Mouse (Mus musculus) forebrain, embryonic 14.5 days (tissue): Measurements from ENCODE around the gene Psmb1. TPM values are rescaled to one million over a fixed set of nuclear protein-coding genes. Genes with fewer than 3 reads are reported as not detected.

Source experiments
- ATAC-seq: fragments of 200-750 bp; cut with Nextera tagmentation; 2 replicates; pipeline ENCODE4 v1.8.0; 2017; ENCODE audit warnings: mild to moderate bottlenecking, moderate library complexity
- DNase-seq: peaks from one replicate; pipeline ENCODE4 v3.0.0-alpha.2; 2015; ENCODE audit warnings: low spot score
- H3K27ac ChIP-seq: fragments of 300-500 bp; sonication (generic); 2 replicates; pipeline ENCODE4 v1.5.1; 2014; ENCODE audit warnings: low read depth, mild to moderate bottlenecking, control low read depth, low read length, moderate library complexity
- H3K27me3 ChIP-seq: fragments of 300-500 bp; sonication (generic); replicated peaks from 2 replicates; pipeline ENCODE4 v1.6.1; 2014; ENCODE audit warnings: low read length, control low read depth, mixed read lengths; ENCODE audit not compliant: control insufficient read depth, insufficient read depth
- H3K36me3 ChIP-seq: fragments of 300-500 bp; sonication (generic); 2 replicates; pipeline ENCODE4 v1.6.1; 2014; ENCODE audit warnings: low read length, control low read depth; ENCODE audit not compliant: control insufficient read depth, insufficient read depth
- H3K4me1 ChIP-seq: fragments of 300-500 bp; sonication (generic); 2 replicates; pipeline ENCODE4 v1.6.1; 2014; ENCODE audit warnings: antibody characterized with exemption, low read length, control low read depth; ENCODE audit not compliant: control insufficient read depth, insufficient read depth
- H3K4me2 ChIP-seq: fragments of 300-500 bp; sonication (generic); 2 replicates; pipeline ENCODE4 v1.6.1; 2014; ENCODE audit warnings: mild to moderate bottlenecking, control low read depth, low read length
- H3K4me3 ChIP-seq: fragments of 300-500 bp; sonication (generic); 2 replicates; pipeline ENCODE4 v1.5.1; 2014; ENCODE audit warnings: low read depth, low read length, control low read depth
- H3K9ac ChIP-seq: fragments of 300-500 bp; sonication (generic); 2 replicates; pipeline ENCODE4 v1.6.1; 2014; ENCODE audit warnings: mild to moderate bottlenecking, low read length, control low read depth, moderate library complexity
- H3K9me3 ChIP-seq: fragments of 300-500 bp; sonication (generic); replicated peaks from 2 replicates; pipeline ENCODE4 v1.6.1; 2016; ENCODE audit warnings: low read length, control low read depth, mixed read lengths; ENCODE audit not compliant: control insufficient read depth
- WGBS: fragments of 180-500 bp; shearing (Covaris S2); extraction: QIAGEN DNeasy Blood & Tissue Kit; methylation state at CpG from one replicate; pipeline ENCODE4 v1.1.7; 2014; 5-methylcytosine and 5-hydroxymethylcytosine counted together
- polyA plus RNA-seq: library from polyadenylated mRNA; unstranded; fragments of >200 nt; fragmentation: Nextera tagmentation; extraction: Ambion mirVana; gene quantifications from 2 replicates; pipeline ENCODE4 v1.2.1, GENCODE M21; 2014

Gene Psmb1
- polyA plus RNA-seq, 1 experiment from 2014 or later = 324 TPM

DNA sequence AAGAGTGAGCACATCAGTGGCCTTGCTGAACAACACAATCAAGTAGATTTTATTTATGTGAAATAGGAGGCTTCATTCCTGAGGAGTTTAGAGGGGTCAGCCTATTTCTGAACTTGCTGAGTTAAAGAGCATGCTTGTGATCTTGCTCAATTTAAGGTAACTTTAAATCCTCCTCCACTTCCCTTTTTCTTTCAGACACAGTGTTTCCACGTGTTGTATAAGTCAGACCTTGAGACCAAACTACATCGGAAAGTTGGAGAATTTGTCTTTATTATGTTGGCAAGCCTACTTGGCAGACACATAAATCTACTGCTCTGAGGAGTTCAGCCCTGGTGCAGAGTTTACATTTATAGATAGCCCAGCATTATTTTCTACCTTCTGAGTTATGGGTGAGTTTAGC lies 29.3 kb upstream of the Psmb1 start:
- WGBS = 77% methylated on average over 2 of the region's 2 CpGs
- no peak for ATAC-seq

DNA sequence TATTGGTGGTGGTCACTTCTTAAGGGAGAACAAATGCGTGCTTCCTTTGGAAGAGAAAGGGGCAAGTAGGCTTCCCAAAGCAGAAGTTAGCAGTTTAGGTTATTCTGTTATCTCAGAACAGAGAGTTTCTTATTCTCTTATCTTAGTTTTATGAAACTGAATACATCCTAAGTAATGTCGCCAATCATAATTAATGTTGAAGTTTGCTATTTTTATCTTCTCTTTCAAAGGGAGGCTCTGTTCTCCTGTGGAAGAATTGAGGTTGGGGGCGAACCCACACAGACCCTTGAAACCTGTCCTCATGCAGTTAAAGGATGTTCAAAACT lies 28.2 kb upstream of the Psmb1 start:
- peak overlapping the region; percentile 82 for H3K4me3 ChIP-seq
- WGBS = 61% methylated on average over 3 of the region's 3 CpGs
- H3K4me1 ChIP-seq = peaks cover 5% of the 10 kb centered on the region; the same call in 1 of the 2 replicates
- peaks cover 21% of the 10 kb centered on the region for H3K36me3 ChIP-seq
- H3K27ac ChIP-seq = no peak overlapping the region
- H3K9ac ChIP-seq = peak overlapping the region; percentile 87
- H3K9me3 ChIP-seq = no peaks in the 10 kb centered on the region
- no peak for DNase-seq
- H3K27me3 ChIP-seq = no peaks in the 10 kb centered on the region
- H3K4me2 ChIP-seq = peak overlapping the region; percentile 74
- ATAC-seq = no peak

More for the DNA sequence above, 29.3 kb upstream of the Psmb1 start:
- H3K9ac ChIP-seq = no peak overlapping the region
- DNase-seq = no peak
- no peak overlapping the region for H3K27ac ChIP-seq
- no peaks in the 10 kb centered on the region for H3K27me3 ChIP-seq
- peaks cover 5% of the 10 kb centered on the region; the same call in 1 of the 2 replicates for H3K4me1 ChIP-seq
- no peak overlapping the region for H3K4me2 ChIP-seq
- H3K9me3 ChIP-seq = no peaks in the 10 kb centered on the region
- H3K36me3 ChIP-seq = peaks cover 14% of the 10 kb centered on the region
- no peak overlapping the region for H3K4me3 ChIP-seq

DNA sequence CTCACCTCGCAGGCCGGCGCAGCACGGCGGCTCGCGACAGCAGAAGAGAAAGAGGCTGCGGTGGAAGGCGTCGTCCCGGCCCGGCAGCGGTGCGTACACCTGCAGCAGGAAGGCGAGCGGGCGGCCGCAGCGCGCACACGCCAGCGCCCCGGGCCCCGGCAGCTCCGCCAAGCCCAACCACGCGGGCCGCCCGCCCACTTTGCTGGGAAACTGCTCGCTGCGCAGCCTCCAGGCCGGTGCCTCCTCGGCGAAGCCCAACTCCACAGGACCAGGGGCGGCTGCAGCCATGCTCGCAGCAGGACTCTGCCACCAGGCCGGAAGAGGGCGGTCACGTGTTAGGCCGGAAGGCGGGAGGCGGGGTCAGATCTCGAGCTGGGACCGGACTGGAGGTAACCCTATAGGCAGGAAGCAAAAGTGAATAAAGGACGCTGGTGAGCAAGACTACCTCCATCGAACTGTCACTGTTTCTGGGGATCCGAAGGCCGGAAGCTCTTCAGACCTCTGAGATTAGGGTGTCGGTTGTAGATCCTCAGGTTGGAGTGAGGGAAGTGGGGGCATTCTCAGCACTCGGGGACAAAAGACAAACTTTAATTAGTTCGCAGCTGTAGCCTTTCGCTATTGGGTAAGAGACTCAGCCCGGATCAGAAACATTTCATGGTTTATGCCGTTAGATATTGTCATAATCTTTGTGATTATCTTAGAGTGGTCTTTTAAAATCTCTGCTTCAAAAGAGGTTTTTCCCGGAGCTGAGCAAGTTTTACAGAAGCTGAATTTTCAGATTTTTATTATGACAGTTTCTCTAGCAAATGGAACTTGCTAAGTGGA lies 27.6 kb upstream of the Psmb1 start, which contains the start of gene Pdcd2:
TSS of gene Pdcd2 (minus strand) at position 316 of the 825 bp plus-strand sequence.
- 1% methylated on average over 55 of the region's 55 CpGs for whole genome bisulfite sequencing
- DNase-seq = peak; percentile 93

DNA sequence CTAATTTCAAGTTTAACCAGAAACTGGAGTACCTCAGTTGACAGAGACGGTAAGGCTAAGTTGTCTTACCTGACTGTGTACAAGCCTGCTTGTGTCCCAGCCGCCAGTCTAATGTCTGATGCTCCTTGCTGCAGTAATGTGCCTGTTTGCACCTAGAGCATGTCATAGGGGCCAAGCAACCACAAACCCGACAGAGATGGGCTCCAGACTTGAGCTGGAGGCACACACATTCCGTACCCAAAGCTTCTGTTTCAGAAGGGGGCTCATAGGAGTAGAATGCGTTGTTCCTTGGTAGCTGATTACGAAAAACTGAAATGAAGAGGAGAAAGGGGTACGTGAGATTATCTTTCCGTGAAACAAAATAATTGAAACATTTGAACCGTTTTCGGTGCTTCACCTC lies 26.8 kb upstream of the Psmb1 start:
- DNase-seq (no peak), ATAC-seq (no peak)
- peak overlapping the region; percentile 87 for H3K9ac ChIP-seq
- peaks cover 35% of the 10 kb centered on the region for H3K36me3 ChIP-seq
- peak overlapping the region; percentile 82 for H3K4me3 ChIP-seq
- no peaks in the 10 kb centered on the region for H3K27me3 ChIP-seq
- peak overlapping the region; percentile 74 for H3K4me2 ChIP-seq
- H3K9me3 ChIP-seq = no peaks in the 10 kb centered on the region
- H3K4me1 ChIP-seq = peaks cover 5% of the 10 kb centered on the region; the same call in 1 of the 2 replicates
- no peak overlapping the region for H3K27ac ChIP-seq
- 16% methylated on average over 10 of the region's 10 CpGs for WGBS

More for the DNA sequence above, 27.6 kb upstream of the Psmb1 start, which contains the start of gene Pdcd2:
- peak within 1 kb of the TSS; percentile 74 for H3K4me2 ChIP-seq
- no peaks in the 10 kb centered on the region for H3K27me3 ChIP-seq
- H3K4me3 ChIP-seq = peak within 1 kb of the TSS; percentile 82
- peaks cover 27% of the 10 kb centered on the region for H3K36me3 ChIP-seq
- peak; percentile 99 for ATAC-seq
- H3K4me1 ChIP-seq = peaks cover 5% of the 10 kb centered on the region; the same call in 1 of the 2 replicates
- H3K9me3 ChIP-seq = no peaks in the 10 kb centered on the region
- H3K27ac ChIP-seq = peak within 1 kb of the TSS; percentile 82
- peak within 1 kb of the TSS; percentile 87 for H3K9ac ChIP-seq

DNA sequence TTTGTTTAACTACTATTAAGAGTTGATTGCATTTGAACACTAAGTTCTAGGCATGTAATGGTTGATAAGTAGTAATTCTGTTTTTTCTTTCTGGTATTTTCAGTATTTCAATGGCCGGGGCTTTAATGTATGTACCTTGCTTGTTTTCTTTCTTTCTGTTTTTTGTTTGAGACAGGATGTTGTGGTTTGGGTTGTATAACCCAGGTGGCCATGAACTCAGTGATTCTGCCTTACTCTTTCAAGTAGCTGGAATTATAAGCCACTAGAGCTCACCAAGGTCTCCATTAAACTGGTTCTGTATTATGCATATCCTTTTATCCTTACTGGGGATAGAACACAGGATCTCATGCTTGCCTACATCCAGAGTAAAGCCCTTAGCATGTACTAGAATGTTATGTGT lies 19.2 kb upstream of the Psmb1 start:
- ATAC-seq (no peak), DNase-seq (no peak)
- H3K9ac ChIP-seq = no peak overlapping the region
- no peaks in the 10 kb centered on the region for H3K27me3 ChIP-seq
- H3K36me3 ChIP-seq = peaks cover 96% of the 10 kb centered on the region
- no peak overlapping the region for H3K4me2 ChIP-seq
- H3K4me1 ChIP-seq = no peaks in the 10 kb centered on the region
- no peak overlapping the region for H3K4me3 ChIP-seq
- WGBS = 95% methylated on average over 1 of the region's 1 CpGs
- no peak overlapping the region for H3K27ac ChIP-seq
- no peaks in the 10 kb centered on the region for H3K9me3 ChIP-seq

DNA sequence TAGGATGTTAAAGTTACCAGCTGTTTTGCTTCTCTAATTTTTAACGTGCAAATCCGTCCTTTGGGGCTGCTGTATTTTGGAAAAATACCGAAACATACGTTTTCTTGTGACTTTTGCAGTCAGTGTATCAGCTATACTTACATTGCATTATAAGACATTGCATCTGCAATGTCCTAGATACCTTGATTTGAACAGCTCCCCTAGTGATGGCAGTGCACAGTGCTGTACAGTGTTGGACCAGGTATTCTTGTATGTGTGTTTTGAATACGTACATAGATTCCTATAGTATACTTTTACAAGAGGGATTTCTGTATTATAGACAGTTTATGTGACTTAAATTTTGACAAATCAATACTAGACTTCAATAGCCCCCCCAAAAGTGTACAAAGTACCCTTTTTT lies 18.6 kb upstream of the Psmb1 start:
- Histone ChIP-seq H3K27me3 (no peaks in the 10 kb centered on the region), H3K27ac (no peak overlapping the region), H3K4me3 (no peak overlapping the region), H3K36me3 (peaks cover 98% of the 10 kb centered on the region), H3K4me1 (no peaks in the 10 kb centered on the region), H3K9me3 (no peaks in the 10 kb centered on the region), H3K9ac (no peak overlapping the region), H3K4me2 (no peak overlapping the region)
- DNase-seq (no peak), ATAC-seq (no peak)
- 93% methylated on average over 5 of the region's 5 CpGs for WGBS

DNA sequence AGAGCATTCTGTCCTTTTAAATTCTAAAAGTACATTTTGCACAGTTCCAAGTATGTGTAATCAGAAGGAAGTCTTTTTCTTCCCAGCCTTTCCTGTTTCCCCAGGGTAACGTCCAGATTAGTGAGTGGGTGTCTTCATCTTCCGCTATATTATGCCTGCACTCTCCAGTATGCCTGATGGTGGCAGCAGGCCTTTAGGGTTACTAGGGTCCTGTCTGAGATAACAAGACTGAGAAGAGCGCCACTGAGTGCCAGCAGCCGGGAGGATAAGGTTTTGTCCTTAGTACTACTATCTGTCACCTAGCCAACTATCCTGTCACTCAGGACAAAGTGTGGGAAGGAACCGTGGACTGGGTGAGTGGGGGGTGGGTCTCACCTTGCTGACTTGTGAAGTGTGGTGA lies 18.2 kb upstream of the Psmb1 start:
- 76% methylated on average over 5 of the region's 5 CpGs for WGBS
- Histone ChIP-seq H3K4me1 (no peaks in the 10 kb centered on the region), H3K27ac (no peak overlapping the region), H3K9ac (no peak overlapping the region), H3K4me2 (no peak overlapping the region), H3K27me3 (no peaks in the 10 kb centered on the region), H3K9me3 (no peaks in the 10 kb centered on the region), H3K4me3 (no peak overlapping the region), H3K36me3 (peaks cover 95% of the 10 kb centered on the region)
- no peak for DNase-seq
- no peak for ATAC-seq

DNA sequence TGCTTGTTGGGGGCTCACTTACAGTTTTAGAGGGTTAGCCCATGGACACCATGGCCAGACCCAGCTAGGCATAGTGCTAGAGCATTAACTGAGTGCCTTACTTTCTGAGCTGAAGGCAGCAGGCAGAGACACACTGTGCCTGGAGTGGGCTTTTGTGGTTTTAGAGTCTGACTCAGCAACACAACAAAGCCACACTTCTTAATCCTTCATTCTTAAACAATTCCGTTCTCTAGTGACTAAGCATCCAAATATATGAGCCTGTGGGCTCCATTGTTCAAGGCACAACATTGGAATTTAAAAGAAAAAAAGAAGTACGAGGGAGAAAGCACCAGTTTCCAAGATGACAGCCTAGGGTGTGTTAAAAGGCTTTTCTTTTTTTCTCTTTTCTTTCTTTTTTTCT lies 11.1 kb upstream of the Psmb1 start:
- no peak for DNase-seq
- Histone ChIP-seq H3K9me3 (no peaks in the 10 kb centered on the region), H3K4me3 (no peak overlapping the region), H3K36me3 (peaks cover 90% of the 10 kb centered on the region), H3K4me2 (no peak overlapping the region), H3K27me3 (no peaks in the 10 kb centered on the region), H3K27ac (no peak overlapping the region), H3K9ac (no peak overlapping the region), H3K4me1 (no peaks in the 10 kb centered on the region)
- WGBS = 67% methylated on average over 2 of the region's 2 CpGs
- ATAC-seq = no peak

DNA sequence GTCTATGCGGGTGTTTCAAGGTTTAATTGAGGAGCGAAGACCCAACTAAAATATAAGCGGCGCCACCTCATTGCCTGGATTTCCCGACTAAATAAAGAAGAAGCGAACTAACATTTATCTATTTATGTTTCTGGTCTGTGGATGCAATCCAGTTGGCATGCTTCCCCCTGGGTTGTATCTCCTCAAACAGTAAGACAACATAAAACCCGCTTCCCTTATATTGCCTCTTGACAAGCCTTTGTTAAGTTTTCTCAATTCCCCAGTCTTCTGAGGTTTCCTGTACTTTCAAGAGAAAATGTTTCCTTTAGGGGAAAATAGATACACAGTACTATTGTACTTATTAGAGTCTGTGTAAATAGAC lies 818 bp downstream of the Psmb1 start:
- Histone ChIP-seq H3K27ac (no peak overlapping the region), H3K9ac (peak overlapping the region; percentile 71), H3K9me3 (no peaks in the 10 kb centered on the region), H3K36me3 (peaks cover 22% of the 10 kb centered on the region), H3K27me3 (no peaks in the 10 kb centered on the region), H3K4me1 (peaks cover 32% of the 10 kb centered on the region), H3K4me2 (peak overlapping the region; percentile 94), H3K4me3 (peak overlapping the region; percentile 75)
- 50% methylated on average over 7 of the region's 7 CpGs for WGBS
- ATAC-seq = no peak
- no peak for DNase-seq
